Comparison of ENCODE assay signal across 10 mouse cellular contexts in the genomic region with DNA sequence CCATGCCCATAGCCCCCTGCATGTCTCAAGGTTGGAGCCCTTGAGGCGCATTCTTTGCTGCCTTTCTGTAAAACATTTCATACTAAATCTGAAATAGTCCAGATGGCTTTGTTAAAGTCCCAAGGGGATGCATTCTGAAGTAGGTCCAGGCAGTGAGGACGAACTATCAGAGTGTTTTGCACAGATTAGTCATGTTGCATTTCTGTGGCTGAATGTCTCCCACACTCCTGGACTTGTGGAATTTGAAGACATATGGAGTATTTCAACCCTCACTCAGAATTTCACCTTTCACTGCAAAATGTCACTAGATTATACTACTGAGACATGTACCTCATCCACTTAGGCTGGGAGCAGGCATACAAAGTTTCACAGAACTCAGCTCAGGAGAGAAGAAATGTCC.
DNase-seq lines count a peak whose midpoint lies in the region; ATAC-seq and TF ChIP-seq lines count a peak whose summit lies in the region.
"Had no signal": no experiment of that assay in that cellular context is flagged by ENCODE, and none has a peak within 500 bp of the region (broad histone marks: within the 10 kb centered on the region; RNA-seq: fewer than 3 reads in every experiment).

No protein-coding gene starts in this region.

- H3K27ac ChIP-seq in kidney, embryonic 15.5 days = peak overlapping the region; percentile 76; the same call in 1 of the 2 replicates
- H3K27ac ChIP-seq in heart, embryonic 11.5 days (ENCODE audit: low read depth, low read length) = peak overlapping the region; percentile 70; the same call in 1 of the 2 replicates
- 0 out of 2 replicates have a peak overlapping the region, but pooled peaks have one; percentile 15 for H3K27ac ChIP-seq in limb, embryonic 14.5 days (replicated peaks; ENCODE audit: low read depth, low read length)
- no peak overlapping the region for H3K27ac ChIP-seq in liver, postnatal 0 days (ENCODE audit: low read depth)
- no peak overlapping the region for H3K27ac ChIP-seq in gastrocnemius, adult 2 months

- no peak for TF ChIP-seq POLR2A in limb, embryonic 14.5 days (IDR thresholded peaks at IDR 0.05; ENCODE audit: borderline replicate concordance, extremely low read depth, insufficient read depth, insufficient read length)

- H3K4me2 ChIP-seq in kidney, embryonic 15.5 days = no peak overlapping the region
- H3K4me2 ChIP-seq in heart, embryonic 11.5 days = no peak overlapping the region
- H3K4me2 ChIP-seq in limb, embryonic 14.5 days (replicated peaks; ENCODE audit: low read depth, low read length, severe bottlenecking) = no peak overlapping the region
- H3K4me2 ChIP-seq in liver, postnatal 0 days (ENCODE audit: low read depth, low read length) = no peak overlapping the region

- H3K9ac ChIP-seq in kidney, embryonic 15.5 days = no peak overlapping the region
- H3K9ac ChIP-seq in heart, embryonic 11.5 days (ENCODE audit: low read depth, low read length) = no peak overlapping the region
- H3K9ac ChIP-seq in limb, embryonic 14.5 days (ENCODE audit: low read depth, low read length, severe bottlenecking) = no peak overlapping the region
- no peak overlapping the region for H3K9ac ChIP-seq in liver, postnatal 0 days (replicated peaks)

- H3K4me1 ChIP-seq in kidney, embryonic 15.5 days = 0 out of 2 replicates have a peak, but pooled peaks cover 13% of the 10 kb centered on the region
- 0 out of 2 replicates have a peak, but pooled peaks cover 6% of the 10 kb centered on the region for H3K4me1 ChIP-seq in heart, embryonic 11.5 days (ENCODE audit: control insufficient read depth, insufficient read depth, low read length)
- H3K4me1 ChIP-seq in limb, embryonic 14.5 days (ENCODE audit: control insufficient read depth, insufficient read depth, low read length) = peaks cover 12% of the 10 kb centered on the region
- H3K4me1 ChIP-seq in liver, postnatal 0 days (ENCODE audit: insufficient read depth) = no peaks in the 10 kb centered on the region
- H3K4me1 ChIP-seq: megakaryocyte, embryonic 14.5 days had no signal

- peak; percentile 75 for ATAC-seq in kidney, embryonic 15.5 days (replicated peaks; ENCODE audit: low FRiP score)
- peak; percentile 52; the same call in 1 of the 2 replicates for ATAC-seq in heart, embryonic 11.5 days (replicated peaks; ENCODE audit: insufficient number of reproducible peaks, low FRiP score, low TSS enrichment)
- ATAC-seq in limb, embryonic 14.5 days (ENCODE audit: low FRiP score, low read depth) = peak; percentile 81
- no peak for ATAC-seq in liver, postnatal 0 days

- H3K36me3 ChIP-seq in kidney, embryonic 15.5 days = no peaks in the 10 kb centered on the region
- H3K36me3 ChIP-seq in heart, embryonic 11.5 days (ENCODE audit: control insufficient read depth, insufficient read depth, low read length) = no peaks in the 10 kb centered on the region
- H3K36me3 ChIP-seq in limb, embryonic 14.5 days (ENCODE audit: control insufficient read depth, insufficient read depth, low read length) = no peaks in the 10 kb centered on the region
- H3K36me3 ChIP-seq in liver, postnatal 0 days (replicated peaks; ENCODE audit: insufficient read depth, low read length) = no peaks in the 10 kb centered on the region

- no peaks in the 10 kb centered on the region for H3K27me3 ChIP-seq in kidney, embryonic 15.5 days
- no peaks in the 10 kb centered on the region for H3K27me3 ChIP-seq in heart, embryonic 11.5 days (ENCODE audit: control insufficient read depth, insufficient read depth, low read length)
- H3K27me3 ChIP-seq in limb, embryonic 14.5 days (ENCODE audit: control insufficient read depth, insufficient read depth, low read length) = no peaks in the 10 kb centered on the region
- no peaks in the 10 kb centered on the region for H3K27me3 ChIP-seq in liver, postnatal 0 days (ENCODE audit: insufficient read depth, low read length)
- H3K27me3 ChIP-seq: megakaryocyte, embryonic 14.5 days had no signal

- no peak for TF ChIP-seq EP300 in liver, postnatal 0 days (IDR thresholded peaks at IDR 0.05; ENCODE audit: low read depth)

- 58% methylated on average over 2 of the region's 2 CpGs for WGBS in kidney, embryonic 15.5 days
- WGBS in heart, embryonic 11.5 days (ENCODE audit: insufficient replicate concordance) = 29% methylated on average over 2 of the region's 2 CpGs
- WGBS in limb, embryonic 14.5 days = 21% methylated on average over 2 of the region's 2 CpGs
- WGBS in liver, postnatal 0 days (ENCODE audit: insufficient replicate concordance) = 60% methylated on average over 2 of the region's 2 CpGs

- H3K4me3 ChIP-seq in kidney, embryonic 15.5 days (replicated peaks) = no peak overlapping the region
- H3K4me3 ChIP-seq in heart, embryonic 11.5 days (ENCODE audit: low read depth, low read length) = no peak overlapping the region
- H3K4me3 ChIP-seq in limb, embryonic 14.5 days (replicated peaks; ENCODE audit: low read length) = no peak overlapping the region
- H3K4me3 ChIP-seq in liver, postnatal 0 days (ENCODE audit: low read depth, low read length) = no peak overlapping the region
- no peak overlapping the region for H3K4me3 ChIP-seq in gastrocnemius, adult 2 months
- H3K4me3 ChIP-seq: megakaryocyte, embryonic 14.5 days had no signal

- H3K9me3 ChIP-seq in kidney, embryonic 15.5 days (replicated peaks) = no peaks in the 10 kb centered on the region
- H3K9me3 ChIP-seq in heart, embryonic 11.5 days (replicated peaks; ENCODE audit: control insufficient read depth, low read length) = no peaks in the 10 kb centered on the region
- H3K9me3 ChIP-seq in limb, embryonic 14.5 days (ENCODE audit: control insufficient read depth, low read length) = no peaks in the 10 kb centered on the region
- H3K9me3 ChIP-seq in liver, postnatal 0 days (ENCODE audit: low read length) = no peaks in the 10 kb centered on the region
- H3K9me3 ChIP-seq: megakaryocyte, embryonic 14.5 days had no signal

- no peak for TF ChIP-seq CTCF in liver, postnatal 0 days (IDR thresholded peaks at IDR 0.05; ENCODE audit: low read depth)
- no peak for TF ChIP-seq CTCF in gastrocnemius, adult 2 months (IDR thresholded peaks at IDR 0.05)

- DNase-seq in kidney, adult 8-10 months = no peak
- peak; percentile 42 for DNase-seq in embryo, embryonic 11.5 days (ENCODE audit: low read depth, low spot score)
- peak; percentile 55 for DNase-seq in limb, embryonic 14.5 days (ENCODE audit: low spot score)
- DNase-seq in liver, postnatal 0 days = no peak
- no peak for DNase-seq in urinary bladder, adult 2 months (ENCODE audit: low spot score)
- DNase-seq in gastrocnemius, adult 2 months = no peak
- DNase-seq: cerebellum, adult 8-10 months had no signal

- intact Hi-C loops in gastrocnemius, adult 2 months (cut with DNase I) = no loop called here

Comparison
In these comparisons a context has a peak if more than half of its experiments do, and no peak if none do; other contexts are left out.
1. H3K27ac ChIP-seq: peak in kidney, embryonic 15.5 days (single experiment), heart, embryonic 11.5 days (single experiment) and limb, embryonic 14.5 days (single experiment); none in liver, postnatal 0 days (single experiment) and gastrocnemius, adult 2 months (single experiment).
2. DNase-seq: peak in embryo, embryonic 11.5 days (single experiment) and limb, embryonic 14.5 days (single experiment); none in kidney, adult 8-10 months (0 of 2), liver, postnatal 0 days (single experiment), urinary bladder, adult 2 months (single experiment) and gastrocnemius, adult 2 months (single experiment).